Mouse (Mus musculus) stomach, postnatal 0 days (tissue): ENCODE data around the gene R3hdm2.

Experiments used
- CTCF ChIP-seq: IDR thresholded peaks from 2 replicates; pipeline ENCODE4 v1.5.1; 2016; ENCODE audit warnings: antibody characterized with exemption, low read depth, mild to moderate bottlenecking, moderate library complexity
- EP300 ChIP-seq: optimal IDR thresholded peaks from 2 replicates; pipeline ENCODE3; 2016; ENCODE audit warnings: antibody characterized with exemption

- TF ChIP-seq EP300 (no peak), CTCF (no peak)
These were observed 46.5 kb downstream of the R3hdm2 start for GRCm38 (mm10) chr10:127426670-127427069.
